Mouse (Mus musculus): ENCODE data around the gene Zrsr1.
A peak's percentile ranks its signal among the peaks of the same experiment; 100 is the strongest.

The Zrsr1 gene

GRCm38 (mm10) chr11:22971835-22972709 lies at the start of gene Zrsr1:
Zrsr1 (plus strand) TSS chr11:22972005.
- DNase-seq (ENCODE audit: low read depth, low spot score), result peak; percentile 88

- DNase-seq (ENCODE audit: low read depth, low spot score), result no peak
Measured at GRCm38 (mm10) chr11:22922546-22922945, 49.3 kb upstream of the Zrsr1 start.

GRCm38 (mm10) chr11:22923606-22924005 lies 48.2 kb upstream of the Zrsr1 start:
- DNase-seq (ENCODE audit: low read depth, low spot score), result no peak

- no peak for DNase-seq (ENCODE audit: low read depth, low spot score)
Measured at GRCm38 (mm10) chr11:22928586-22929169, 43.1 kb upstream of the Zrsr1 start.

- no peak for DNase-seq (ENCODE audit: low read depth, low spot score)
Measured at GRCm38 (mm10) chr11:22930129-22930528, 41.7 kb upstream of the Zrsr1 start.

- DNase-seq (ENCODE audit: low read depth, low spot score), result no peak
Measured at GRCm38 (mm10) chr11:22931320-22931905, 40.4 kb upstream of the Zrsr1 start.

GRCm38 (mm10) chr11:22932167-22932566 lies 39.6 kb upstream of the Zrsr1 start:
- no peak for DNase-seq (ENCODE audit: low read depth, low spot score)

GRCm38 (mm10) chr11:22936446-22937125 lies 35.2 kb upstream of the Zrsr1 start:
- DNase-seq (ENCODE audit: low read depth, low spot score), result no peak

- DNase-seq (ENCODE audit: low read depth, low spot score), result no peak
Measured at GRCm38 (mm10) chr11:22937716-22938316, 34.0 kb upstream of the Zrsr1 start.

GRCm38 (mm10) chr11:22938983-22939382 lies 32.8 kb upstream of the Zrsr1 start:
- no peak for DNase-seq (ENCODE audit: low read depth, low spot score)

- DNase-seq (ENCODE audit: low read depth, low spot score), result no peak
Measured at GRCm38 (mm10) chr11:22949101-22949500, 22.7 kb upstream of the Zrsr1 start.

- no peak for DNase-seq (ENCODE audit: low read depth, low spot score)
Measured at GRCm38 (mm10) chr11:22950131-22950530, 21.7 kb upstream of the Zrsr1 start.

- DNase-seq (ENCODE audit: low read depth, low spot score), result no peak
Measured at GRCm38 (mm10) chr11:22952668-22953067, 19.1 kb upstream of the Zrsr1 start.

- no peak for DNase-seq (ENCODE audit: low read depth, low spot score)
Measured at GRCm38 (mm10) chr11:22956346-22956745, 15.5 kb upstream of the Zrsr1 start.

GRCm38 (mm10) chr11:22956830-22957229 lies 15.0 kb upstream of the Zrsr1 start:
- peak; percentile 43 for DNase-seq (ENCODE audit: low read depth, low spot score)

- DNase-seq (ENCODE audit: low read depth, low spot score), result no peak
Measured at GRCm38 (mm10) chr11:22957791-22958374, 13.9 kb upstream of the Zrsr1 start.

- DNase-seq (ENCODE audit: low read depth, low spot score), result no peak
Measured at GRCm38 (mm10) chr11:22962101-22962500, 9.7 kb upstream of the Zrsr1 start.

GRCm38 (mm10) chr11:22964401-22964800 lies 7.4 kb upstream of the Zrsr1 start:
- DNase-seq (ENCODE audit: low read depth, low spot score), result no peak

- no peak for DNase-seq (ENCODE audit: low read depth, low spot score)
Measured at GRCm38 (mm10) chr11:22965503-22965902, 6.3 kb upstream of the Zrsr1 start.

- no peak for DNase-seq (ENCODE audit: low read depth, low spot score)
Measured at GRCm38 (mm10) chr11:22969486-22969885, 2.3 kb upstream of the Zrsr1 start.

- no peak for DNase-seq (ENCODE audit: low read depth, low spot score)
Measured at GRCm38 (mm10) chr11:22970546-22970945, 1.3 kb upstream of the Zrsr1 start.

Data from WW6 (cell line).